Mouse (Mus musculus): ENCODE data around the gene Engase. TPM values are rescaled to one million over a fixed set of nuclear protein-coding genes. Genes with fewer than 3 reads are reported as not detected.

The Engase gene
- polyA plus RNA-seq, 1 experiment = 20.8 TPM

GRCm38 (mm10) chr11:118520932-118521331 lies 44.3 kb downstream of the Engase start:
- DNase-seq (ENCODE audit: low read depth) = no peak

- no peak for DNase-seq (ENCODE audit: low read depth)
Measured at GRCm38 (mm10) chr11:118523496-118524145, 47.0 kb downstream of the Engase start.

- no peak for DNase-seq (ENCODE audit: low read depth)
Measured at GRCm38 (mm10) chr11:118525059-118525458, 48.4 kb downstream of the Engase start.

GRCm38 (mm10) chr11:118528761-118529160 lies 52.1 kb downstream of the Engase start:
- DNase-seq (ENCODE audit: low read depth) = no peak

- no peak for DNase-seq (ENCODE audit: low read depth)
Measured at GRCm38 (mm10) chr11:118530313-118530712, 53.7 kb downstream of the Engase start.

GRCm38 (mm10) chr11:118534382-118535092 lies 57.9 kb downstream of the Engase start:
- no peak for DNase-seq (ENCODE audit: low read depth)

- no peak for DNase-seq (ENCODE audit: low read depth)
Measured at GRCm38 (mm10) chr11:118538008-118538407, 61.4 kb downstream of the Engase start.

Other genes starting within 250 kb of the Engase start
- gene Cyth1, start 228.2 kb upstream of the Engase start, polyA plus RNA-seq (2012; rRNA removed) = 18.2 and 19.6 TPM in 2 replicates
- gene Usp36, start 186.6 kb upstream of the Engase start, polyA plus RNA-seq (2012; rRNA removed) = 11.6 and 13.6 TPM in 2 replicates
- gene Cep295nl, start 134.3 kb upstream of the Engase start, polyA plus RNA-seq (2012; rRNA removed) = 0.95 and 1.4 TPM in 2 replicates
- gene Timp2, start 121.1 kb upstream of the Engase start, polyA plus RNA-seq (2012; rRNA removed) = 161 and 230 TPM in 2 replicates
- gene Lgals3bp, start 74.7 kb upstream of the Engase start, polyA plus RNA-seq (2012; rRNA removed) = 271 and 275 TPM in 2 replicates
- 54.7 and 60.8 TPM in 2 replicates for gene Cant1, start 57.7 kb upstream of the Engase start, polyA plus RNA-seq (2012; rRNA removed)
- gene C1qtnf1, start 48.6 kb upstream of the Engase start, polyA plus RNA-seq (2012; rRNA removed) = 29.2 and 32.3 TPM in 2 replicates

Data from gonadal fat pad, adult 2 months (tissue).